Mouse (Mus musculus) stomach, postnatal 0 days (tissue): ENCODE measurements at regions not wholly inside any gene's neighbourhood (a gene's known extent, or its start where the extent isn't known, plus 50 kb on each side); places are given as distances from the start of the nearest gene placed in this dataset.

ENCODE experiments used
- CTCF ChIP-seq: IDR thresholded peaks from 2 replicates; pipeline ENCODE4 v1.5.1; 2016; ENCODE audit warnings: antibody characterized with exemption, low read depth, mild to moderate bottlenecking, moderate library complexity
- EP300 ChIP-seq: optimal IDR thresholded peaks from 2 replicates; pipeline ENCODE3; 2016; ENCODE audit warnings: antibody characterized with exemption

- TF ChIP-seq CTCF (no peak), EP300 (no peak)
Observed at GRCm38 (mm10) chr13:50958051-50958883, 142.4 kb upstream of the Spin1 start.
